Mouse (Mus musculus) mouse trophoblast stem cell (cell line): ENCODE data around the gene Sgsm1.

Experiments used
- in situ Hi-C, 2 experiments: fragments of 300-500 bp; cut with MseI, MboI; formaldehyde crosslinking; loops; 2 replicates in 1 of 2; 3 replicates in 1 of 2; pipeline ENCODE4 v1.15.1; 2025

Sgsm1 gene

GRCm38 (mm10) chr5:113323784-113324638 lies 13.4 kb upstream of the Sgsm1 start:
- in situ Hi-C loops = no loop called here

GRCm38 (mm10) chr5:113313998-113314397 lies 3.4 kb upstream of the Sgsm1 start:
- in situ Hi-C loops = no loop called here

- in situ Hi-C loops = no loop called here
Observed at GRCm38 (mm10) chr5:113309491-113310376, 852 bp downstream of the Sgsm1 start.

GRCm38 (mm10) chr5:113306750-113307477 lies 3.7 kb downstream of the Sgsm1 start:
- in situ Hi-C loops = no loop called here

- in situ Hi-C loops = no loop called here
Observed at GRCm38 (mm10) chr5:113304527-113304926, 6.1 kb downstream of the Sgsm1 start.

- in situ Hi-C loops = no loop called here
Observed at GRCm38 (mm10) chr5:113301841-113302240, 8.7 kb downstream of the Sgsm1 start.

GRCm38 (mm10) chr5:113300148-113300889 lies 10.3 kb downstream of the Sgsm1 start:
- in situ Hi-C loops = no loop called here

- in situ Hi-C loops = no loop called here
Observed at GRCm38 (mm10) chr5:113299433-113299832, 11.2 kb downstream of the Sgsm1 start.

- in situ Hi-C loops = no loop called here
Observed at GRCm38 (mm10) chr5:113298826-113299225, 11.8 kb downstream of the Sgsm1 start.

GRCm38 (mm10) chr5:113298040-113298439 lies 12.5 kb downstream of the Sgsm1 start:
- in situ Hi-C loops = no loop called here

GRCm38 (mm10) chr5:113295791-113296190 lies 14.8 kb downstream of the Sgsm1 start:
- in situ Hi-C loops = no loop called here

GRCm38 (mm10) chr5:113294575-113294974 lies 16.0 kb downstream of the Sgsm1 start:
- in situ Hi-C loops = no loop called here

GRCm38 (mm10) chr5:113293446-113293845 lies 17.1 kb downstream of the Sgsm1 start:
- in situ Hi-C loops = no loop called here

GRCm38 (mm10) chr5:113292832-113293231 lies 17.8 kb downstream of the Sgsm1 start:
- in situ Hi-C loops = no loop called here

GRCm38 (mm10) chr5:113292179-113292578 lies 18.4 kb downstream of the Sgsm1 start:
- in situ Hi-C loops = no loop called here

GRCm38 (mm10) chr5:113291125-113291524 lies 19.5 kb downstream of the Sgsm1 start:
- in situ Hi-C loops = no loop called here

- in situ Hi-C loops = no loop called here
Observed at GRCm38 (mm10) chr5:113290149-113290548, 20.4 kb downstream of the Sgsm1 start.

GRCm38 (mm10) chr5:113288490-113288889 lies 22.1 kb downstream of the Sgsm1 start:
- in situ Hi-C loops = no loop called here

- in situ Hi-C loops = no loop called here
Observed at GRCm38 (mm10) chr5:113287762-113288161, 22.8 kb downstream of the Sgsm1 start.

- in situ Hi-C loops = no loop called here
Observed at GRCm38 (mm10) chr5:113286591-113287520, 23.7 kb downstream of the Sgsm1 start.
